Mouse (Mus musculus): Measurements from ENCODE around the gene Evx2. TPM values are rescaled to one million over a fixed set of nuclear protein-coding genes. Genes with fewer than 3 reads are reported as not detected.

The Evx2 gene
- total and polyA plus RNA-seq, 2 experiments from 2014 or later = not detected

- 4% methylated on average over 3 of the region's 3 CpGs for WGBS
- Histone ChIP-seq H3K9ac (no peak overlapping the region), H3K9me3 (ENCODE audit: low read length) (no peaks in the 10 kb centered on the region), H3K27me3 (ENCODE audit: insufficient read depth, low read length) (peaks cover 95% of the 10 kb centered on the region), H3K36me3 (ENCODE audit: insufficient read depth) (no peaks in the 10 kb centered on the region), H3K27ac (ENCODE audit: low read depth, low read length) (no peak overlapping the region), H3K4me3 (ENCODE audit: low read depth, low read length) (no peak overlapping the region), H3K4me1 (ENCODE audit: insufficient read depth) (no peaks in the 10 kb centered on the region), H3K4me2 (ENCODE audit: low read depth) (no peak overlapping the region)
- DNase-seq = no peak
- no peak for ATAC-seq
- TF ChIP-seq CTCF (IDR thresholded peaks at IDR 0.05; ENCODE audit: low read depth) = no peak
Observed at GRCm38 (mm10) chr2:74669230-74669578, 9.8 kb upstream of the Evx2 start.

- Histone ChIP-seq H3K4me1 (ENCODE audit: insufficient read depth) (no peaks in the 10 kb centered on the region), H3K9ac (no peak overlapping the region), H3K4me3 (ENCODE audit: low read depth, low read length) (peak overlapping the region; percentile 10), H3K27me3 (ENCODE audit: insufficient read depth, low read length) (peaks cover 95% of the 10 kb centered on the region), H3K27ac (ENCODE audit: low read depth, low read length) (no peak overlapping the region), H3K4me2 (ENCODE audit: low read depth) (peak overlapping the region; percentile 37), H3K9me3 (ENCODE audit: low read length) (no peaks in the 10 kb centered on the region), H3K36me3 (ENCODE audit: insufficient read depth) (no peaks in the 10 kb centered on the region)
- DNase-seq = peak; percentile 55
- WGBS = 3% methylated on average over 68 of the region's 74 CpGs
- peak; percentile 58; the same call in 1 of the 2 replicates for ATAC-seq
- TF ChIP-seq CTCF (IDR thresholded peaks at IDR 0.05; ENCODE audit: low read depth) = no peak
Observed at GRCm38 (mm10) chr2:74668370-74669229, 9.2 kb upstream of the Evx2 start.

GRCm38 (mm10) chr2:74667842-74668357, 8.5 kb upstream of the Evx2 start, which contains the start of gene Hoxd13:
Gene Hoxd13, plus strand, starts transcription at chr2:74668310.
- 0% methylated on average over 19 of the region's 51 CpGs for WGBS
- ATAC-seq = no peak
- no peak for TF ChIP-seq CTCF (IDR thresholded peaks at IDR 0.05; ENCODE audit: low read depth)

GRCm38 (mm10) chr2:74667191-74667841, 8.0 kb upstream of the Evx2 start:
- WGBS = 2% methylated on average over 36 of the region's 36 CpGs
- H3K9me3 ChIP-seq (ENCODE audit: low read length) = no peaks in the 10 kb centered on the region
- H3K27me3 ChIP-seq (ENCODE audit: insufficient read depth, low read length) = peaks cover 95% of the 10 kb centered on the region
- no peak overlapping the region for H3K4me2 ChIP-seq (ENCODE audit: low read depth)
- DNase-seq (peak; percentile 48), ATAC-seq (no peak)
- no peak overlapping the region for H3K9ac ChIP-seq
- TF ChIP-seq CTCF (IDR thresholded peaks at IDR 0.05; ENCODE audit: low read depth) = no peak
- H3K4me3 ChIP-seq (ENCODE audit: low read depth, low read length) = no peak overlapping the region
- H3K36me3 ChIP-seq (ENCODE audit: insufficient read depth) = no peaks in the 10 kb centered on the region
- H3K27ac ChIP-seq (ENCODE audit: low read depth, low read length) = no peak overlapping the region
- no peaks in the 10 kb centered on the region for H3K4me1 ChIP-seq (ENCODE audit: insufficient read depth)

More at GRCm38 (mm10) chr2:74667842-74668357, 8.5 kb upstream of the Evx2 start, which contains the start of gene Hoxd13:
- H3K9ac ChIP-seq = no peak within 1 kb of the TSS
- H3K4me3 ChIP-seq (ENCODE audit: low read depth, low read length) = peak within 1 kb of the TSS; percentile 10
- H3K27ac ChIP-seq (ENCODE audit: low read depth, low read length) = no peak within 1 kb of the TSS
- H3K4me2 ChIP-seq (ENCODE audit: low read depth) = peak within 1 kb of the TSS; percentile 37
- no peaks in the 10 kb centered on the region for H3K4me1 ChIP-seq (ENCODE audit: insufficient read depth)
- no peak for DNase-seq
- H3K9me3 ChIP-seq (ENCODE audit: low read length) = no peaks in the 10 kb centered on the region
- peaks cover 95% of the 10 kb centered on the region for H3K27me3 ChIP-seq (ENCODE audit: insufficient read depth, low read length)
- H3K36me3 ChIP-seq (ENCODE audit: insufficient read depth) = no peaks in the 10 kb centered on the region

- H3K36me3 ChIP-seq (ENCODE audit: insufficient read depth) = no peaks in the 10 kb centered on the region
- no peak for DNase-seq
- no peak for TF ChIP-seq CTCF (IDR thresholded peaks at IDR 0.05; ENCODE audit: low read depth)
- peaks cover 95% of the 10 kb centered on the region for H3K27me3 ChIP-seq (ENCODE audit: insufficient read depth, low read length)
- no peak overlapping the region for H3K4me3 ChIP-seq (ENCODE audit: low read depth, low read length)
- no peak overlapping the region for H3K9ac ChIP-seq
- no peak for ATAC-seq
- H3K27ac ChIP-seq (ENCODE audit: low read depth, low read length) = no peak overlapping the region
- H3K4me1 ChIP-seq (ENCODE audit: insufficient read depth) = no peaks in the 10 kb centered on the region
- no peaks in the 10 kb centered on the region for H3K9me3 ChIP-seq (ENCODE audit: low read length)
- WGBS = 3% methylated on average over 7 of the region's 7 CpGs
- no peak overlapping the region for H3K4me2 ChIP-seq (ENCODE audit: low read depth)
Observed at GRCm38 (mm10) chr2:74666411-74666810, 7.1 kb upstream of the Evx2 start.

- Histone ChIP-seq H3K9ac (no peak overlapping the region), H3K27me3 (ENCODE audit: insufficient read depth, low read length) (peaks cover 92% of the 10 kb centered on the region), H3K4me2 (ENCODE audit: low read depth) (no peak overlapping the region), H3K36me3 (ENCODE audit: insufficient read depth) (no peaks in the 10 kb centered on the region), H3K4me1 (ENCODE audit: insufficient read depth) (no peaks in the 10 kb centered on the region), H3K27ac (ENCODE audit: low read depth, low read length) (no peak overlapping the region), H3K9me3 (ENCODE audit: low read length) (no peaks in the 10 kb centered on the region), H3K4me3 (ENCODE audit: low read depth, low read length) (no peak overlapping the region)
- WGBS = 3% methylated on average over 18 of the region's 18 CpGs
- DNase-seq (peak; percentile 82), ATAC-seq (peak; percentile 73; the same call in 1 of the 2 replicates)
- peak; percentile 85 for TF ChIP-seq CTCF (IDR thresholded peaks at IDR 0.05; ENCODE audit: low read depth)
Observed at GRCm38 (mm10) chr2:74663291-74663925, 4.1 kb upstream of the Evx2 start.

All from forebrain, postnatal 0 days (tissue).